Comparison of ENCODE assay signal across 14 mouse cellular contexts in genomic region chr5:99511081-99511480, GRCm38 (mm10).
"Had no signal": no experiment of that assay in that cellular context is flagged by ENCODE, and none has a peak within 500 bp of the region (broad histone marks: within the 10 kb centered on the region; RNA-seq: fewer than 3 reads in every experiment).

No protein-coding gene starts in this region.

- H3K9me3 ChIP-seq: limb, embryonic 15.5 days; midbrain, embryonic 15.5 days; neural tube, embryonic 13.5 days had no signal

- H3K4me3 ChIP-seq: limb, embryonic 15.5 days; midbrain, embryonic 15.5 days; neural tube, embryonic 13.5 days had no signal

- H3K9ac ChIP-seq: limb, embryonic 15.5 days; liver, embryonic 14.5 days; midbrain, embryonic 15.5 days; neural tube, embryonic 13.5 days had no signal

- H3K4me1 ChIP-seq: limb, embryonic 15.5 days had no signal

- DNase-seq: kidney, adult 18-20 months; kidney, postnatal 36 days; layer of hippocampus, adult 9-11 months; layer of hippocampus, postnatal 36 days; lung, adult 18-20 months; right cerebral cortex, adult 18-20 months; right cerebral cortex, postnatal 25 days; thymus, adult 18-20 months; thymus, postnatal 14 days had no signal

- H3K27me3 ChIP-seq: limb, embryonic 15.5 days; midbrain, embryonic 15.5 days; neural tube, embryonic 13.5 days had no signal

- H3K4me2 ChIP-seq: limb, embryonic 15.5 days; midbrain, embryonic 15.5 days; neural tube, embryonic 13.5 days had no signal

- H3K27ac ChIP-seq: kidney, postnatal 0 days; limb, embryonic 15.5 days; liver, embryonic 14.5 days; midbrain, embryonic 15.5 days had no signal

- H3K36me3 ChIP-seq: limb, embryonic 15.5 days; midbrain, embryonic 15.5 days; neural tube, embryonic 13.5 days had no signal

- ATAC-seq: midbrain, embryonic 15.5 days had no signal
